Mouse (Mus musculus) hindbrain, embryonic 10.5 days (tissue): Measurements from ENCODE around the gene Tsks. TPM values are rescaled to one million over a fixed set of nuclear protein-coding genes. Genes with fewer than 3 reads are reported as not detected.

ENCODE experiments used
- DNase-seq: peaks from one replicate; pipeline ENCODE4 v3.0.0-alpha.2; 2017; ENCODE audit warnings: low spot score
- H3K27ac ChIP-seq: fragments of 300-500 bp; sonication (generic); 2 replicates; pipeline ENCODE4 v1.5.1; 2016; ENCODE audit warnings: mild to moderate bottlenecking, moderate library complexity
- H3K27me3 ChIP-seq: fragments of 300-500 bp; sonication (generic); 2 replicates; pipeline ENCODE4 v1.6.1; 2016; ENCODE audit warnings: mild to moderate bottlenecking; ENCODE audit not compliant: poor library complexity, insufficient read depth, severe bottlenecking
- H3K36me3 ChIP-seq: fragments of 300-500 bp; sonication (generic); 2 replicates; pipeline ENCODE4 v1.6.1; 2016; ENCODE audit warnings: mild to moderate bottlenecking, moderate library complexity
- H3K4me1 ChIP-seq: fragments of 300-500 bp; sonication (generic); replicated peaks from 2 replicates; pipeline ENCODE4 v1.6.1; 2016; ENCODE audit warnings: mild to moderate bottlenecking
- H3K4me3 ChIP-seq: fragments of 300-500 bp; sonication (generic); 2 replicates; pipeline ENCODE4 v1.5.1; 2016; ENCODE audit warnings: mild to moderate bottlenecking, moderate library complexity
- H3K9me3 ChIP-seq: fragments of 300-500 bp; sonication (generic); 2 replicates; pipeline ENCODE4 v1.6.1; 2016; ENCODE audit warnings: mild to moderate bottlenecking, moderate library complexity
- WGBS: fragments of 180-500 bp; shearing (Covaris S2); methylation state at CpG from one replicate; pipeline ENCODE4 v1.1.7; 2016; 5-methylcytosine and 5-hydroxymethylcytosine counted together
- polyA plus RNA-seq: library from polyadenylated mRNA; unstranded; fragments of >200 nt; fragmentation: Nextera tagmentation; extraction: Ambion mirVana; gene quantifications from 2 replicates; pipeline ENCODE4 v1.2.1, GENCODE M21; 2016

Gene Tsks
- polyA plus RNA-seq, 1 experiment from 2014 or later, result 0.08 TPM

- Histone ChIP-seq H3K36me3 (peaks cover 100% of the 10 kb centered on the region), H3K4me1 (no peaks in the 10 kb centered on the region), H3K27ac (no peak overlapping the region), H3K27me3 (no peaks in the 10 kb centered on the region), H3K4me3 (no peak overlapping the region), H3K9me3 (no peaks in the 10 kb centered on the region)
- 95% methylated on average over 12 of the region's 12 CpGs for WGBS
- DNase-seq, result no peak
Measured at GRCm38 (mm10) chr7:45006503-45006902, 63.5 kb downstream of the Tsks start.

GRCm38 (mm10) chr7:45007141-45007540 is 64.1 kb downstream of the Tsks start:
- peaks cover 100% of the 10 kb centered on the region for H3K36me3 ChIP-seq
- no peak for DNase-seq
- no peaks in the 10 kb centered on the region for H3K9me3 ChIP-seq
- no peak overlapping the region; the same call in 1 of the 2 replicates for H3K4me3 ChIP-seq
- whole genome bisulfite sequencing, result 96% methylated on average over 29 of the region's 29 CpGs
- no peaks in the 10 kb centered on the region for H3K27me3 ChIP-seq
- H3K4me1 ChIP-seq, result no peaks in the 10 kb centered on the region
- no peak overlapping the region for H3K27ac ChIP-seq

Other genes with a start within 250 kb of the Tsks start
- gene Izumo2, start 234.5 kb upstream of the Tsks start, polyA plus RNA-seq, result not detected in 2 replicates
- gene Vrk3, start 194.8 kb upstream of the Tsks start, polyA plus RNA-seq, result 45.3 and 46.6 TPM in 2 replicates
- gene Zfp473, start 192.2 kb upstream of the Tsks start, polyA plus RNA-seq, result 3.6 and 4.0 TPM in 2 replicates
- 135 and 158 TPM in 2 replicates for gene Nup62, start 127.1 kb upstream of the Tsks start, polyA plus RNA-seq
- 1.7 and 1.9 TPM in 2 replicates for gene Il4i1, start 126.8 kb upstream of the Tsks start, polyA plus RNA-seq
- gene Atf5, start 126.5 kb upstream of the Tsks start, polyA plus RNA-seq, result 4.6 TPM in 2 replicates
- 81.7 and 93.3 TPM in 2 replicates for gene Akt1s1, start 94.2 kb upstream of the Tsks start, polyA plus RNA-seq
- 77.1 and 91.1 TPM in 2 replicates for gene Tbc1d17, start 94.1 kb upstream of the Tsks start, polyA plus RNA-seq
- 36.3 and 40.2 TPM in 2 replicates for gene Pnkp, start 86.1 kb upstream of the Tsks start, polyA plus RNA-seq
- 478 and 579 TPM in 2 replicates for gene Ptov1, start 73.4 kb upstream of the Tsks start, polyA plus RNA-seq
- 187 and 223 TPM in 2 replicates for gene Med25, start 50.5 kb upstream of the Tsks start, polyA plus RNA-seq
- 24.4 and 28.4 TPM in 2 replicates for gene Fuz, start 47.1 kb upstream of the Tsks start, polyA plus RNA-seq
- 80.7 and 93.1 TPM in 2 replicates for gene Ap2a1, start 13.7 kb upstream of the Tsks start, polyA plus RNA-seq
- 22.4 and 26.8 TPM in 2 replicates for gene Cpt1c, start 31.6 kb downstream of the Tsks start, polyA plus RNA-seq
- 843 and 861 TPM in 2 replicates for gene Prmt1, start 43.4 kb downstream of the Tsks start, polyA plus RNA-seq
- 76.7 and 78.1 TPM in 2 replicates for gene Irf3, start 54.4 kb downstream of the Tsks start, polyA plus RNA-seq
- 69.6 and 73.9 TPM in 2 replicates for gene Bcl2l12, start 55.5 kb downstream of the Tsks start, polyA plus RNA-seq
- 44.0 and 49.9 TPM in 2 replicates for gene Scaf1, start 73.2 kb downstream of the Tsks start, polyA plus RNA-seq
- 24.4 and 24.8 TPM in 2 replicates for gene Rras, start 74.8 kb downstream of the Tsks start, polyA plus RNA-seq
- 11.9 and 13.4 TPM in 2 replicates for gene Prr12, start 109.7 kb downstream of the Tsks start, polyA plus RNA-seq
- 67.8 and 70.7 TPM in 2 replicates for gene Nosip, start 119.2 kb downstream of the Tsks start, polyA plus RNA-seq
- gene Prrg2, start 119.5 kb downstream of the Tsks start, polyA plus RNA-seq, result 16.9 and 18.6 TPM in 2 replicates
- 127 and 135 TPM in 2 replicates for gene Rcn3, start 149.0 kb downstream of the Tsks start, polyA plus RNA-seq
- gene Fcgrt, start 160.6 kb downstream of the Tsks start, polyA plus RNA-seq, result 9.9 and 13.1 TPM in 2 replicates
- gene Rps11, start 181.2 kb downstream of the Tsks start, polyA plus RNA-seq, result 1,526 and 1,700 TPM in 2 replicates
- gene Rpl13a, start 185.6 kb downstream of the Tsks start, polyA plus RNA-seq, result 1,174 and 1,234 TPM in 2 replicates
- 0.13 and 0.15 TPM in 2 replicates for gene Gm45713, start 193.0 kb downstream of the Tsks start, polyA plus RNA-seq
- gene Flt3l, start 193.2 kb downstream of the Tsks start, polyA plus RNA-seq, result 0.85 and 2.0 TPM in 2 replicates
- 101 and 116 TPM in 2 replicates for gene Pih1d1, start 211.1 kb downstream of the Tsks start, polyA plus RNA-seq
- gene Aldh16a1, start 211.4 kb downstream of the Tsks start, polyA plus RNA-seq, result 54.5 and 55.3 TPM in 2 replicates
- 0.71 and 1.2 TPM in 2 replicates for gene Slc17a7, start 220.7 kb downstream of the Tsks start, polyA plus RNA-seq
- gene Gfy, start 236.4 kb downstream of the Tsks start, polyA plus RNA-seq, result not detected in 2 replicates
- not detected in 2 replicates for gene Pth2, start 237.8 kb downstream of the Tsks start, polyA plus RNA-seq